Comparison of ENCODE assay signal across 29 mouse cellular contexts in genomic region chr7:101335228-101335627, GRCm38 (mm10). TPM values are rescaled to one million over a fixed set of nuclear protein-coding genes. Genes with fewer than 3 reads are reported as not detected.
DNase-seq lines count a peak whose midpoint lies in the region; ATAC-seq lines count a peak whose summit lies in the region.
"Had no signal": no experiment of that assay in that cellular context is flagged by ENCODE, and none has a peak within 500 bp of the region (broad histone marks: within the 10 kb centered on the region; RNA-seq: fewer than 3 reads in every experiment).

No protein-coding gene starts in this region.

- H3K9ac ChIP-seq in limb, embryonic 12.5 days (replicated peaks) = no peak overlapping the region
- H3K9ac ChIP-seq in limb, embryonic 13.5 days = no peak overlapping the region
- H3K9ac ChIP-seq: embryonic facial prominence, embryonic 15.5 days; heart, embryonic 13.5 days; lung, embryonic 14.5 days; midbrain, embryonic 15.5 days; neural tube, embryonic 13.5 days had no signal

- H3K9me3 ChIP-seq in limb, embryonic 12.5 days = no peaks in the 10 kb centered on the region
- no peaks in the 10 kb centered on the region for H3K9me3 ChIP-seq in limb, embryonic 10.5 days (replicated peaks)
- H3K9me3 ChIP-seq in limb, embryonic 13.5 days = no peaks in the 10 kb centered on the region
- H3K9me3 ChIP-seq: embryonic facial prominence, embryonic 15.5 days; forebrain, embryonic 10.5 days; heart, embryonic 13.5 days; megakaryocyte, embryonic 14.5 days; midbrain, embryonic 15.5 days; neural tube, embryonic 13.5 days had no signal

- H3K4me3 ChIP-seq in limb, embryonic 12.5 days (replicated peaks) = no peak overlapping the region
- H3K4me3 ChIP-seq in limb, embryonic 10.5 days = no peak overlapping the region
- H3K4me3 ChIP-seq in limb, embryonic 13.5 days = no peak overlapping the region
- H3K4me3 ChIP-seq: embryonic facial prominence, embryonic 15.5 days; forebrain, embryonic 10.5 days; heart, adult 2 months; heart, embryonic 13.5 days; megakaryocyte, embryonic 14.5 days; midbrain, embryonic 15.5 days; myocyte; neural tube, embryonic 13.5 days had no signal

- H3K36me3 ChIP-seq in limb, embryonic 12.5 days = 0 out of 2 replicates have a peak, but pooled peaks cover 5% of the 10 kb centered on the region
- no peaks in the 10 kb centered on the region for H3K36me3 ChIP-seq in limb, embryonic 10.5 days
- H3K36me3 ChIP-seq in limb, embryonic 13.5 days = 0 out of 2 replicates have a peak, but pooled peaks cover 4% of the 10 kb centered on the region
- H3K36me3 ChIP-seq: embryonic facial prominence, embryonic 15.5 days; forebrain, embryonic 10.5 days; heart, embryonic 13.5 days; midbrain, embryonic 15.5 days; neural tube, embryonic 13.5 days had no signal

- H3K27ac ChIP-seq in limb, embryonic 12.5 days = 0 out of 2 replicates have a peak overlapping the region, but pooled peaks have one; percentile 7
- no peak overlapping the region for H3K27ac ChIP-seq in limb, embryonic 10.5 days
- peak overlapping the region; percentile 67; the same call in 1 of the 2 replicates for H3K27ac ChIP-seq in limb, embryonic 13.5 days
- H3K27ac ChIP-seq: embryonic facial prominence, embryonic 15.5 days; forebrain, embryonic 10.5 days; heart, adult 2 months; heart, embryonic 13.5 days; hindbrain, postnatal 0 days; midbrain, embryonic 15.5 days; neural tube, embryonic 13.5 days had no signal

- H3K4me1 ChIP-seq in limb, embryonic 12.5 days (replicated peaks) = peaks cover 14% of the 10 kb centered on the region; the same call in 1 of the 2 replicates
- no peaks in the 10 kb centered on the region for H3K4me1 ChIP-seq in limb, embryonic 10.5 days
- peaks cover 24% of the 10 kb centered on the region for H3K4me1 ChIP-seq in limb, embryonic 13.5 days
- H3K4me1 ChIP-seq: neural tube, embryonic 13.5 days had no signal

- H3K4me2 ChIP-seq in limb, embryonic 12.5 days = no peak overlapping the region
- no peak overlapping the region for H3K4me2 ChIP-seq in limb, embryonic 13.5 days (replicated peaks)
- H3K4me2 ChIP-seq: embryonic facial prominence, embryonic 15.5 days; heart, embryonic 13.5 days; lung, embryonic 14.5 days; midbrain, embryonic 15.5 days; neural tube, embryonic 13.5 days had no signal

- WGBS in limb, embryonic 12.5 days = 88% methylated on average over 2 of the region's 2 CpGs
- 93% methylated on average over 2 of the region's 2 CpGs for WGBS in limb, embryonic 10.5 days
- 93% methylated on average over 2 of the region's 2 CpGs for WGBS in limb, embryonic 13.5 days

- DNase-seq in limb, embryonic 10.5 days (ENCODE audit: low spot score) = no peak
- DNase-seq in cerebellum, adult 18-20 months = peak; percentile 56 to 71
- DNase-seq in cerebellum, postnatal 10 days = peak; percentile 47 to 59
- no peak for DNase-seq in kidney, adult 11 months
- DNase-seq: adrenal gland, postnatal 14 days; gastrocnemius, postnatal 25 days; heart, adult 2 months; heart, postnatal 14 days; kidney, postnatal 25 days; layer of hippocampus, postnatal 36 days; lung, embryonic 14.5 days; lung, postnatal 36 days; retina, postnatal 1 day; right cerebral cortex, postnatal 25 days; thymus, adult 18-20 months; thymus, postnatal 4 days had no signal

- no peaks in the 10 kb centered on the region for H3K27me3 ChIP-seq in limb, embryonic 12.5 days
- no peaks in the 10 kb centered on the region for H3K27me3 ChIP-seq in limb, embryonic 10.5 days (ENCODE audit: low read depth, poor library complexity, severe bottlenecking)
- no peaks in the 10 kb centered on the region for H3K27me3 ChIP-seq in limb, embryonic 13.5 days
- H3K27me3 ChIP-seq: embryonic facial prominence, embryonic 15.5 days; megakaryocyte, embryonic 14.5 days; midbrain, embryonic 15.5 days; neural tube, embryonic 13.5 days had no signal

- no peak for ATAC-seq in limb, embryonic 12.5 days (ENCODE audit: insufficient number of reproducible peaks, insufficient read depth, low FRiP score, low TSS enrichment, low read depth)
- ATAC-seq in limb, embryonic 13.5 days (ENCODE audit: low FRiP score, low read depth) = no peak
- ATAC-seq in frontal cortex, adult (ENCODE audit: low TSS enrichment) = no peak
- ATAC-seq: CD4-positive, CD25-positive, alpha-beta regulatory T cell, adult 4 months; forebrain, embryonic 16.5 days; hindbrain, postnatal 0 days; midbrain, embryonic 15.5 days had no signal

RNA-seq across cellular contexts. Expression of gene Arap1, which starts 12.6 kb away (rescaled TPM):
- polyA plus RNA-seq in limb, embryonic 12.5 days (2016; fragmentation: Nextera tagmentation; extraction: Ambion mirVana) = 18.0 and 24.0 TPM in 2 replicates
- 13.1 and 20.5 TPM in 2 replicates for polyA plus RNA-seq in limb, embryonic 10.5 days (2016; fragmentation: Nextera tagmentation; extraction: Ambion mirVana)
- 41.5 and 45.6 TPM in 2 replicates for polyA plus RNA-seq in limb, embryonic 13.5 days (2015; fragmentation: Nextera tagmentation; extraction: Ambion mirVana)

RNA-seq across cellular contexts. Expression of gene Stard10, which starts 18.3 kb away (rescaled TPM):
- 17.2 and 17.8 TPM in 2 replicates for polyA plus RNA-seq in limb, embryonic 12.5 days (2016; fragmentation: Nextera tagmentation; extraction: Ambion mirVana)
- polyA plus RNA-seq in limb, embryonic 10.5 days (2016; fragmentation: Nextera tagmentation; extraction: Ambion mirVana) = 10.1 and 11.7 TPM in 2 replicates
- polyA plus RNA-seq in limb, embryonic 13.5 days (2015; fragmentation: Nextera tagmentation; extraction: Ambion mirVana) = 19.9 and 22.3 TPM in 2 replicates

RNA-seq across cellular contexts. Expression of gene Atg16l2, which starts 33.2 kb away (rescaled TPM):
- polyA plus RNA-seq in limb, embryonic 12.5 days (2016; fragmentation: Nextera tagmentation; extraction: Ambion mirVana) = 23.2 and 25.8 TPM in 2 replicates
- polyA plus RNA-seq in limb, embryonic 10.5 days (2016; fragmentation: Nextera tagmentation; extraction: Ambion mirVana) = 19.6 and 23.0 TPM in 2 replicates
- polyA plus RNA-seq in limb, embryonic 13.5 days (2015; fragmentation: Nextera tagmentation; extraction: Ambion mirVana) = 21.4 and 24.5 TPM in 2 replicates

Comparison
In these comparisons a context has a peak if more than half of its experiments do, and no peak if none do; other contexts are left out.
1. DNase-seq: peak in cerebellum, adult 18-20 months (2 of 2) and cerebellum, postnatal 10 days (2 of 2); none in limb, embryonic 10.5 days (single experiment) and kidney, adult 11 months (single experiment).